Mouse (Mus musculus): ENCODE data around the gene Rbm47.

GRCm38 (mm10) chr5:66174160-66174837 is 1.4 kb upstream of the Rbm47 start:
- TF ChIP-seq TAL1 (IDR thresholded peaks at IDR 0.05; ENCODE audit: low read length) (no peak), GATA1 (IDR thresholded peaks at IDR 0.05; ENCODE audit: low read length) (no peak)
